Mouse (Mus musculus) Muller cell, postnatal 12 days (primary cell): Measurements from ENCODE around the gene Car9.
A peak's percentile ranks its signal among the peaks of the same experiment; 100 is the strongest.
"Not testable (repeated sequence)": the region's sequence is repeated elsewhere in the genome, so short reads cannot be mapped to it uniquely, and the experiment has no call there.

ENCODE experiments used
- DNase-seq: peaks from one replicate; pipeline ENCODE4 v3.0.0-alpha.2; 2015; ENCODE audit errors: inconsistent ontology term

Gene Car9

GRCm38 (mm10) chr4:43506536-43507185 lies at the start of gene Car9:
Gene Car9, plus strand, starts transcription at chr4:43506966.
- DNase-seq, result peak; percentile 17

- DNase-seq, result no peak
Observed at GRCm38 (mm10) chr4:43457124-43457523, 49.6 kb upstream of the Car9 start.

- no peak for DNase-seq
Observed at GRCm38 (mm10) chr4:43463102-43463501, 43.7 kb upstream of the Car9 start.

- DNase-seq, result no peak
Observed at GRCm38 (mm10) chr4:43465935-43466334, 40.8 kb upstream of the Car9 start.

GRCm38 (mm10) chr4:43466872-43467271 lies 39.9 kb upstream of the Car9 start:
- DNase-seq, result no peak

- DNase-seq, result no peak
Observed at GRCm38 (mm10) chr4:43470301-43470700, 36.5 kb upstream of the Car9 start.

- no peak for DNase-seq
Observed at GRCm38 (mm10) chr4:43473636-43474035, 33.1 kb upstream of the Car9 start.

- no peak for DNase-seq
Observed at GRCm38 (mm10) chr4:43476604-43477003, 30.2 kb upstream of the Car9 start.

GRCm38 (mm10) chr4:43477857-43478533 lies 28.8 kb upstream of the Car9 start:
- DNase-seq, result peak; percentile 81

GRCm38 (mm10) chr4:43478534-43478858 lies 28.3 kb upstream of the Car9 start:
- DNase-seq, result no peak

GRCm38 (mm10) chr4:43478906-43479832 lies 27.6 kb upstream of the Car9 start:
- peak; percentile 74 for DNase-seq

GRCm38 (mm10) chr4:43480985-43481384 lies 25.8 kb upstream of the Car9 start:
- DNase-seq, result no peak

GRCm38 (mm10) chr4:43481894-43482456 lies 24.8 kb upstream of the Car9 start:
- no peak for DNase-seq

GRCm38 (mm10) chr4:43482591-43482990 lies 24.2 kb upstream of the Car9 start:
- no peak for DNase-seq

GRCm38 (mm10) chr4:43483535-43484091 lies 23.2 kb upstream of the Car9 start, which contains the start of gene Sit1:
Gene Sit1, minus strand, starts transcription at chr4:43483734.
- DNase-seq, result no peak

- DNase-seq, result not testable (repeated sequence)
Observed at GRCm38 (mm10) chr4:43485666-43486065, 21.1 kb upstream of the Car9 start.

- DNase-seq, result no peak
Observed at GRCm38 (mm10) chr4:43489611-43490010, 17.2 kb upstream of the Car9 start.

- DNase-seq, result no peak
Observed at GRCm38 (mm10) chr4:43490801-43491200, 16.0 kb upstream of the Car9 start.

- DNase-seq, result peak; percentile 57
Observed at GRCm38 (mm10) chr4:43492101-43492820, 14.5 kb upstream of the Car9 start.

- DNase-seq, result peak; percentile 97
Observed at GRCm38 (mm10) chr4:43492821-43493185, 14.0 kb upstream of the Car9 start, which contains the start of gene Ccdc107. Gene Ccdc107, plus strand, starts transcription at chr4:43492900.
